Mouse (Mus musculus) MEL (cell line): ENCODE results near the gene Galnt9. TPM values are rescaled to one million over a fixed set of nuclear protein-coding genes. Genes with fewer than 3 reads are reported as not detected.

Source experiments
- DNase-seq: peaks from one replicate; pipeline ENCODE4 v3.0.0; 2011; ENCODE audit warnings: low read depth, low spot score
- H3K27ac ChIP-seq: 2 replicates; pipeline ENCODE4 v1.5.1; 2012; ENCODE audit warnings: low read depth, mild to moderate bottlenecking, control low read depth, low read length, moderate library complexity; ENCODE audit not compliant: control insufficient read depth
- H3K27me3 ChIP-seq, 2 experiments: fragments of 150-350 bp in 1 of 2; sonication (generic) in 1 of 2; 2 replicates each; pipeline ENCODE4 v1.6.1; 2012; ENCODE audit warnings: low read length in 2 of 2, mild to moderate bottlenecking in 2 of 2, improper control_type of control experiment in 1 of 2, moderate library complexity in 1 of 2; ENCODE audit not compliant: insufficient read depth in 2 of 2, control insufficient read depth in 1 of 2
- H3K36me3 ChIP-seq, 2 experiments: 2 replicates each; pipeline ENCODE4 v1.6.1; 2012 to 2014; ENCODE audit warnings: low read length in 2 of 2, improper control_type of control experiment in 1 of 2, inconsistent platforms in 1 of 2, mild to moderate bottlenecking in 1 of 2; ENCODE audit not compliant: insufficient read depth in 2 of 2, control insufficient read depth in 1 of 2
- H3K4me1 ChIP-seq, 2 experiments: fragments of 150-350 bp in 1 of 2; sonication (generic) in 1 of 2; 2 replicates each; pipeline ENCODE4 v1.6.1; 2012; ENCODE audit warnings: low read length in 2 of 2, improper control_type of control experiment in 1 of 2, mild to moderate bottlenecking in 1 of 2; ENCODE audit not compliant: insufficient read depth in 2 of 2, control insufficient read depth in 1 of 2
- H3K4me3 ChIP-seq, 2 experiments: fragments of 150-350 bp in 1 of 2; sonication (generic) in 1 of 2; 2 replicates each; pipeline ENCODE4 v1.5.1; 2012; ENCODE audit warnings: low read depth in 2 of 2, low read length in 2 of 2, mild to moderate bottlenecking in 2 of 2, moderate library complexity in 2 of 2, control low read depth in 1 of 2, improper control_type of control experiment in 1 of 2; ENCODE audit not compliant: control insufficient read depth in 1 of 2, insufficient read depth in 1 of 2
- H3K79me2 ChIP-seq: 2 replicates; pipeline ENCODE4 v1.6.1; 2012; ENCODE audit warnings: mild to moderate bottlenecking, low read length, moderate library complexity; ENCODE audit not compliant: control insufficient read depth, poor library complexity, insufficient read depth
- H3K9ac ChIP-seq: 2 replicates; pipeline ENCODE4 v1.6.1; 2012; ENCODE audit warnings: low read depth, mild to moderate bottlenecking, control low read depth, low read length, moderate library complexity; ENCODE audit not compliant: control insufficient read depth, poor library complexity, severe bottlenecking
- H3K9me3 ChIP-seq: fragments of 150-350 bp; sonication (generic); replicated peaks from 2 replicates; pipeline ENCODE4 v1.6.1; 2012; ENCODE audit warnings: mild to moderate bottlenecking, low read length, improper control_type of control experiment, moderate library complexity; ENCODE audit not compliant: insufficient read depth
- BHLHE40 ChIP-seq: IDR thresholded peaks from 2 replicates; pipeline ENCODE4 v1.6.1; 2012; ENCODE audit warnings: low read depth, mild to moderate bottlenecking, inconsistent platforms, low read length, improper control_type of control experiment, borderline replicate concordance
- CHD1 ChIP-seq: IDR thresholded peaks from 2 replicates; pipeline ENCODE4 v1.6.1; 2012; ENCODE audit warnings: low read depth, mild to moderate bottlenecking, inconsistent platforms, low read length, improper control_type of control experiment
- CHD2 ChIP-seq: IDR thresholded peaks from 2 replicates; pipeline ENCODE4 v1.6.1; 2011; ENCODE audit warnings: low read length, improper control_type of control experiment
- CTCF ChIP-seq, 3 experiments: IDR thresholded peaks in 2 of 3; conservative IDR thresholded peaks in 1 of 3; 2 replicates each; pipeline ENCODE4 v1.5.1; 2011 to 2012; ENCODE audit warnings: low read length in 3 of 3, low read depth in 2 of 3, mild to moderate bottlenecking in 2 of 3, improper control_type of control experiment in 1 of 3, inconsistent platforms in 1 of 3, mixed read lengths in 1 of 3, moderate library complexity in 1 of 3; ENCODE audit not compliant: control insufficient read depth in 1 of 3, insufficient read depth in 1 of 3, poor library complexity in 1 of 3, severe bottlenecking in 1 of 3
- ELF1 ChIP-seq: IDR thresholded peaks from 2 replicates; pipeline ENCODE4 v1.6.1; 2014; ENCODE audit warnings: low read depth, mild to moderate bottlenecking, inconsistent platforms, low read length, improper control_type of control experiment, moderate library complexity
- EP300 ChIP-seq, 2 experiments: IDR thresholded peaks; 2 replicates each; pipeline ENCODE4 v1.6.1; 2011; ENCODE audit warnings: improper control_type of control experiment in 2 of 2, low read length in 2 of 2, low read depth in 1 of 2, mild to moderate bottlenecking in 1 of 2
- GATA1 ChIP-seq: IDR thresholded peaks from 2 replicates; pipeline ENCODE4 v1.6.1; 2011; ENCODE audit warnings: low read depth, low read length, improper control_type of control experiment
- MAFK ChIP-seq: IDR thresholded peaks from 2 replicates; pipeline ENCODE4 v1.6.1; 2011; ENCODE audit warnings: low read depth, mild to moderate bottlenecking, low read length, improper control_type of control experiment, borderline replicate concordance
- MXI1 ChIP-seq: IDR thresholded peaks from 2 replicates; pipeline ENCODE4 v1.6.1; 2011; ENCODE audit warnings: mild to moderate bottlenecking, low read depth, low read length, improper control_type of control experiment
- MYB ChIP-seq: IDR thresholded peaks from 2 replicates; pipeline ENCODE4 v1.6.1; 2011; ENCODE audit warnings: mild to moderate bottlenecking, low read depth, low read length, improper control_type of control experiment
- MYC ChIP-seq: IDR thresholded peaks from 2 replicates; pipeline ENCODE4 v1.6.1; 2011; ENCODE audit warnings: low read depth, mild to moderate bottlenecking, low read length, improper control_type of control experiment, moderate library complexity
- NRF1 ChIP-seq: IDR thresholded peaks from 2 replicates; pipeline ENCODE4 v1.6.1; 2014; ENCODE audit warnings: low read depth, mild to moderate bottlenecking, inconsistent platforms, low read length, improper control_type of control experiment, moderate library complexity; ENCODE audit not compliant: poor library complexity, insufficient read depth, severe bottlenecking
- POLR2AphosphoS2 ChIP-seq: IDR thresholded peaks from 2 replicates; pipeline ENCODE4 v1.6.1; 2011; ENCODE audit warnings: low read length, improper control_type of control experiment
- POLR2AphosphoS5 ChIP-seq: IDR thresholded peaks from 2 replicates; pipeline ENCODE4 v1.6.1; 2012; ENCODE audit warnings: low read depth, borderline replicate concordance, mild to moderate bottlenecking, inconsistent platforms, low read length, moderate library complexity, mixed read lengths
- RAD21 ChIP-seq: IDR thresholded peaks from 2 replicates; pipeline ENCODE4 v1.6.1; 2011; ENCODE audit warnings: mild to moderate bottlenecking, low read depth, low read length, improper control_type of control experiment
- SMC3 ChIP-seq: IDR thresholded peaks from 2 replicates; pipeline ENCODE4 v1.6.1; 2011; ENCODE audit warnings: low read depth, low read length, improper control_type of control experiment
- TAL1 ChIP-seq: IDR thresholded peaks from 2 replicates; pipeline ENCODE4 v1.6.1; 2012; ENCODE audit warnings: mild to moderate bottlenecking, inconsistent platforms, low read length, moderate library complexity, mixed read lengths
- TCF12 ChIP-seq: IDR thresholded peaks from 2 replicates; pipeline ENCODE4 v1.6.1; 2014; ENCODE audit warnings: low read depth, mild to moderate bottlenecking, inconsistent platforms, low read length, improper control_type of control experiment, moderate library complexity
- UBTF ChIP-seq: IDR thresholded peaks from 2 replicates; pipeline ENCODE4 v1.6.1; 2012; ENCODE audit warnings: low read depth, mild to moderate bottlenecking, inconsistent platforms, low read length, improper control_type of control experiment, moderate library complexity, borderline replicate concordance; ENCODE audit not compliant: insufficient read depth
- USF1 ChIP-seq: IDR thresholded peaks from 2 replicates; pipeline ENCODE4 v1.6.1; 2014; ENCODE audit warnings: low read depth, mild to moderate bottlenecking, inconsistent platforms, low read length, improper control_type of control experiment, moderate library complexity
- ZC3H11A ChIP-seq: IDR thresholded peaks from 2 replicates; pipeline ENCODE4 v1.6.1; 2012; ENCODE audit warnings: low read depth, mild to moderate bottlenecking, inconsistent platforms, low read length, improper control_type of control experiment
- ZKSCAN1 ChIP-seq: IDR thresholded peaks from 2 replicates; pipeline ENCODE4 v1.6.1; 2012; ENCODE audit warnings: low read depth, mild to moderate bottlenecking, inconsistent platforms, low read length, improper control_type of control experiment, moderate library complexity
- ZNF384 ChIP-seq: IDR thresholded peaks from 2 replicates; pipeline ENCODE4 v1.6.1; 2012; ENCODE audit warnings: low read depth, mild to moderate bottlenecking, inconsistent platforms, low read length, improper control_type of control experiment
- polyA plus RNA-seq, 2 experiments: library from polyadenylated mRNA; stranded (reverse) in 1 of 2; unstranded in 1 of 2; fragments of >175 nt in 1 of 2; fragments of >200 nt in 1 of 2; gene quantifications; 2 replicates each; pipeline versions ENCODE4 v1.2.1 to v1.2.4; 2012; ENCODE audit warnings: low replicate concordance in 2 of 2, low read depth in 1 of 2; ENCODE audit not compliant: insufficient read length in 2 of 2, insufficient read depth in 1 of 2, missing spikeins in 1 of 2
- total RNA-seq: library from RNA; depleted of rRNA; stranded (reverse); fragments of 300-350 nt; gene quantifications from 2 replicates; pipeline ENCODE4 v1.2.3, GENCODE M21; 2012

The Galnt9 gene
- total and polyA plus RNA-seq, 3 experiments, result 0.23 to 0.99 TPM; not detected in 1

GRCm38 (mm10) chr5:110562741-110563326 is 18.7 kb downstream of the Galnt9 start:
- H3K4me3 ChIP-seq, result no peak overlapping the region
- peaks cover 0 to 3% of the 10 kb centered on the region in 2 experiments; a peak in 1 of 4 replicates for H3K4me1 ChIP-seq
- TF ChIP-seq MYB, result no peak
- no peak for TF ChIP-seq POLR2AphosphoS5
- no peak for TF ChIP-seq ELF1
- no peak for TF ChIP-seq SMC3
- no peaks in the 10 kb centered on the region; a peak in 1 of 4 replicates for H3K36me3 ChIP-seq
- no peaks in the 10 kb centered on the region for H3K79me2 ChIP-seq
- no peaks in the 10 kb centered on the region for H3K9me3 ChIP-seq
- no peak overlapping the region for H3K27ac ChIP-seq
- no peak overlapping the region for H3K9ac ChIP-seq
- DNase-seq, result no peak
- H3K27me3 ChIP-seq, result no peaks in the 10 kb centered on the region

- no peaks in the 10 kb centered on the region for H3K9me3 ChIP-seq
Observed at GRCm38 (mm10) chr5:110564986-110565644, 21.0 kb downstream of the Galnt9 start.

GRCm38 (mm10) chr5:110567547-110567946 is 23.4 kb downstream of the Galnt9 start:
- H3K79me2 ChIP-seq, result no peaks in the 10 kb centered on the region
- H3K36me3 ChIP-seq, result no peaks in the 10 kb centered on the region; a peak in 1 of 4 replicates
- H3K4me3 ChIP-seq, result no peak overlapping the region
- no peaks in the 10 kb centered on the region for H3K9me3 ChIP-seq
- H3K27ac ChIP-seq, result no peak overlapping the region
- peaks cover 0 to 3% of the 10 kb centered on the region in 2 experiments; a peak in 1 of 4 replicates for H3K4me1 ChIP-seq
- DNase-seq, result peak; percentile 49
- no peak for TF ChIP-seq MXI1
- TF ChIP-seq ZC3H11A, result no peak
- TF ChIP-seq NRF1, result no peak
- no peak for TF ChIP-seq ZKSCAN1
- TF ChIP-seq CTCF (IDR thresholded peaks at IDR 0.05 in 2 of 3, conservative IDR thresholded peaks at IDR 0.05 in 1 of 3; ENCODE audit: control insufficient read depth in 1 of 3, insufficient read depth in 1 of 3, low read depth in 2 of 3, low read length in 3 of 3, poor library complexity in 1 of 3, severe bottlenecking in 1 of 3), result no peak
- no peak for TF ChIP-seq UBTF
- no peak for TF ChIP-seq CHD1
- no peak for TF ChIP-seq ELF1
- peak; percentile 51 for TF ChIP-seq TAL1
- TF ChIP-seq BHLHE40, result no peak
- TF ChIP-seq EP300 (IDR thresholded peaks at IDR 0.05; ENCODE audit: low read depth in 1 of 2, low read length in 2 of 2), result peak; percentile 27 to 71; a peak in 2 of 4 replicates
- TF ChIP-seq POLR2AphosphoS5, result no peak
- TF ChIP-seq TCF12, result peak; percentile 83
- no peak for TF ChIP-seq MAFK
- TF ChIP-seq GATA1, result peak; percentile 63; the same call in 1 of the 2 replicates
- TF ChIP-seq ZNF384, result no peak
- no peak for TF ChIP-seq RAD21
- TF ChIP-seq POLR2AphosphoS2, result no peak
- no peak for TF ChIP-seq CHD2
- H3K27me3 ChIP-seq, result peaks cover 0 to 5% of the 10 kb centered on the region in 2 experiments; a peak in 2 of 4 replicates
- H3K9ac ChIP-seq, result no peak overlapping the region

More at GRCm38 (mm10) chr5:110564986-110565644, 21.0 kb downstream of the Galnt9 start:
- Histone ChIP-seq H3K27ac (no peak overlapping the region), H3K27me3 (no peaks in the 10 kb centered on the region; a peak in 1 of 4 replicates), H3K36me3 (no peaks in the 10 kb centered on the region; a peak in 1 of 4 replicates), H3K9ac (no peak overlapping the region), H3K4me1 (peaks cover 0 to 3% of the 10 kb centered on the region in 2 experiments; a peak in 1 of 4 replicates), H3K79me2 (no peaks in the 10 kb centered on the region), H3K4me3 (no peak overlapping the region)
- TF ChIP-seq MYC, result no peak
- TF ChIP-seq USF1, result peak; percentile 62
- DNase-seq, result no peak
